Mouse (Mus musculus) right cerebral cortex, adult 2 months (tissue): ENCODE measurements around the gene Dapk3.
A peak's percentile ranks its signal among the peaks of the same experiment; 100 is the strongest.
"Not testable (repeated sequence)": the region's sequence is repeated elsewhere in the genome, so short reads cannot be mapped to it uniquely, and the experiment has no call there.

Experiments used
- DNase-seq, 2 experiments: peaks; one replicate each; pipeline ENCODE4 v3.0.0; 2021 to 2022; ENCODE audit warnings: low spot score in 2 of 2

Dapk3 gene

GRCm38 (mm10) chr10:81178927-81179326 lies 3.9 kb upstream of the Dapk3 start:
- DNase-seq: no peak

GRCm38 (mm10) chr10:81179451-81180342 lies 3.1 kb upstream of the Dapk3 start:
- no peak for DNase-seq

GRCm38 (mm10) chr10:81180946-81181345 lies 1.9 kb upstream of the Dapk3 start:
- DNase-seq: no peak

- DNase-seq: not testable (repeated sequence)
These were observed 945 bp upstream of the Dapk3 start for GRCm38 (mm10) chr10:81181860-81182259.

- no peak for DNase-seq
These were observed 1.0 kb downstream of the Dapk3 start, which contains the start of gene 4930442H23Rik for GRCm38 (mm10) chr10:81183805-81184204. 4930442H23Rik (minus strand) TSS chr10:81183849.

GRCm38 (mm10) chr10:81184765-81185164 lies 2.0 kb downstream of the Dapk3 start:
- DNase-seq: no peak

GRCm38 (mm10) chr10:81187161-81187560 lies 4.4 kb downstream of the Dapk3 start:
- no peak for DNase-seq

GRCm38 (mm10) chr10:81189821-81190220 lies 7.0 kb downstream of the Dapk3 start:
- DNase-seq: no peak

GRCm38 (mm10) chr10:81190236-81190911 lies 7.6 kb downstream of the Dapk3 start:
- no peak for DNase-seq

- no peak for DNase-seq
These were observed 8.1 kb downstream of the Dapk3 start for GRCm38 (mm10) chr10:81190912-81191321.

GRCm38 (mm10) chr10:81191342-81191982 lies 8.7 kb downstream of the Dapk3 start:
- no peak for DNase-seq

GRCm38 (mm10) chr10:81192270-81192967 lies 9.6 kb downstream of the Dapk3 start:
- DNase-seq: peak; percentile 84 to 87

GRCm38 (mm10) chr10:81192968-81193501 lies 10.2 kb downstream of the Dapk3 start:
- DNase-seq: peak; percentile 50 to 57

GRCm38 (mm10) chr10:81193991-81194774 lies 11.4 kb downstream of the Dapk3 start:
- no peak for DNase-seq

GRCm38 (mm10) chr10:81195300-81195699 lies 12.5 kb downstream of the Dapk3 start:
- no peak for DNase-seq

GRCm38 (mm10) chr10:81196470-81197065 lies 13.8 kb downstream of the Dapk3 start:
- no peak for DNase-seq

GRCm38 (mm10) chr10:81197305-81197704 lies 14.5 kb downstream of the Dapk3 start:
- DNase-seq: no peak

- peak; percentile 83 for DNase-seq
These were observed 15.4 kb downstream of the Dapk3 start for GRCm38 (mm10) chr10:81198230-81198629.

GRCm38 (mm10) chr10:81198990-81199389 lies 16.2 kb downstream of the Dapk3 start:
- DNase-seq: no peak

- DNase-seq: no peak
These were observed 17.3 kb downstream of the Dapk3 start for GRCm38 (mm10) chr10:81200141-81200540.
